Mouse (Mus musculus) ES-CJ7 (cell line): ENCODE data around the gene Oser1.

ENCODE experiments used
- DNase-seq: peaks from one replicate; pipeline ENCODE4 v3.0.0; 2011; ENCODE audit warnings: low read depth, low spot score

The Oser1 gene

GRCm38 (mm10) chr2:163404037-163404815, 20.3 kb downstream of the Oser1 start:
- no peak for DNase-seq

DNA sequence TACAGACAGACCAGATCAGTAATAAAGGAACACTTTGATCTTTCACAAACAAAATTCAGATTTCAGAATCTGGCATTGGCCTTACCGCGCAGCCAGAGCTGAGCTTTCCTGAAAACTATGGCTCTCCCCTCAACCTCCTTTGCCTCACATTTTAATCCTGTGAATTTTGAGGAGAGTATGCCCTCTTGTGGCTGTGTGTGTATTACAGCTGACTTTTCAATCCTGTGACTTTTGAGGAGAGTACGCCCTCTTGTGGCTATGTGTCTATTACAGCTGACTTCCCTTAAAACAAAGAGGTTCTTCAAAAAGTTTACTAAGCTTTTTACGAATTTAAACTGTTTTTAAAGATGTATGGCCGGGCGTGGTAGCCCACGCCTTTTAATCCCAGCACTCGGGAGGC, 23.3 kb downstream of the Oser1 start:
- DNase-seq = peak; percentile 86

- no peak for DNase-seq
Measured at GRCm38 (mm10) chr2:163399222-163399621, 25.3 kb downstream of the Oser1 start.

GRCm38 (mm10) chr2:163398770-163399169, 25.7 kb downstream of the Oser1 start:
- no peak for DNase-seq

DNA sequence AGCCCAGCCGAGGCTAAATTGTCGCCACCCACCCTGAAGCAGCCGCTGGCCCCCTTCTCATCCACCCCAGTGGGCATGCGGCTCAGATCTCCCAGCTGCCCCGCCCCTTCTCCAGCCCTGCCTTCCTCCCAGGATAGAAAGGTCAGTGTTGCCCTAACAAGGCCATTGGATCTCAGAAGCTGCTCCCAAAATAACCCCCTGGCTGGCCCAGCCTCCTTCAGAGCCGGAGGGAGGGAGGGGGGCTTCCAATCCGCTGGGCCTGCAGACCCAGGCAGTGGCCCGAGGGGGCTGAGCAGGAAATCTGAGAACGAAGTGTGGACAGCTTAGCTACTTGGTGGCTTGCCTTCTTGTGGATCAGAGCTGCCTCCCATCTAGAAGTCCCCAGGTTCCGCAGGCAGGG, 26.6 kb downstream of the Oser1 start, which contains the start of gene Jph2:
Jph2 (minus strand) TSS at position 89 of the 400 bp plus-strand sequence.
- no peak for DNase-seq

DNA sequence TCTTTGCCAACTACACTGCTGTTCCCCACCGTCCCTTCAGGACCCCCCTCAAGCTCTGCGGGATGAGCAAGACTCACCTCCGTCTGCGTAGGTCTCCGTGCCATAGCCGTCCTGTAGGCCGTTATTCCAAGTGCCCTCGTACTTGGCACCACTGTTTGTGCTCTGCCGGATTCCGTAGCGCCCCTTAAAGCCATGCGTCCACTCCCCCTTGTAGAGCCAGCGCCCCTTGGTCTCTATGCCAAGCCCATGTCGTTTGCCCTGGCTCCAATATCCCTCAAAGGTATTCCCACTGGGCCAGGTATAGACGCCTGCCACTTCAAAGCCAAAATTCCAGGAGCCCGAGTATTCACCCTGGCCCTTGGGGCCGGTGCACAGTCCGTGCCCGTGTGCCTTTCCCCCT, 27.4 kb downstream of the Oser1 start:
- no peak for DNase-seq

DNA sequence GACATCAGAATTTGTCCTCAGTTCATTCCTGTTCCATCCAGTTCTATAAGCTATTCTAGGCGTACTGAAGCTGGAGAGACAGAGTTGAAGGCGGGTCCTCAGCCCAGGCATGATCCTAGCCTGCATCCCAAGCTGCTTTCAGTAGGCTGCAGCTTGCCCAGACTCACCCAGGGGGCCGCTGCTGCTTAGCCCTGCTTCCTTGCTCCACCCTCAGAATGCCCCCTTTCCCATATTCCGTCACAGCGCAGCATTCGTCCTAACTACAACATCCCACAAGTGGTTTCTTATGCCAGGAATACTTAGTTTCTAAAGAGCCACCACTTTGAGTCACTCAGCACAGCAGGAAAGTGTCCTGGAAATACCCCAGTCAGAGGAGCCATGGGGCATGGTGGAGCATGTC, 29.5 kb downstream of the Oser1 start:
- no peak for DNase-seq

GRCm38 (mm10) chr2:163393976-163394375, 30.5 kb downstream of the Oser1 start:
- no peak for DNase-seq

- DNase-seq = no peak
Measured at GRCm38 (mm10) chr2:163393241-163393640, 31.3 kb downstream of the Oser1 start.

DNA sequence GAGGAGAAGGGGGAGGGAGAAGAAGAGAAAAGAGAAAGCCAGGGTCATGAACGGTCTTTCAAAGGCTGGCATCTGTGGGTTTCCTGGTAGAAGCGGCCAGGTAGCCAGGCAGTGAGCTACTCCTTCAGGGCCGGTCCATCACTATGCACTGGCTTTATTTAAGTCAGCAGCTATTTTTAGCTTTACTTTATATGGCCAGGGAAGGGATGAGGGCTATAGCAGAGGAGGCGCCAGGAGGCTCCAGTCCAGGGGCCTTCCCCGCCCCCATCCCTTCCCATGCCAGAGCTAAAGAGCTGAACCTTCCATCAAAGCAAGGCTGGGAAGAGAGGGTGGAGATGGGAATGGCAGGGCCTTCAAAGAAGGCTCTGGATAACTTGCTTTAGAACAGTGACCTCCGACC, 32.1 kb downstream of the Oser1 start:
- no peak for DNase-seq

DNA sequence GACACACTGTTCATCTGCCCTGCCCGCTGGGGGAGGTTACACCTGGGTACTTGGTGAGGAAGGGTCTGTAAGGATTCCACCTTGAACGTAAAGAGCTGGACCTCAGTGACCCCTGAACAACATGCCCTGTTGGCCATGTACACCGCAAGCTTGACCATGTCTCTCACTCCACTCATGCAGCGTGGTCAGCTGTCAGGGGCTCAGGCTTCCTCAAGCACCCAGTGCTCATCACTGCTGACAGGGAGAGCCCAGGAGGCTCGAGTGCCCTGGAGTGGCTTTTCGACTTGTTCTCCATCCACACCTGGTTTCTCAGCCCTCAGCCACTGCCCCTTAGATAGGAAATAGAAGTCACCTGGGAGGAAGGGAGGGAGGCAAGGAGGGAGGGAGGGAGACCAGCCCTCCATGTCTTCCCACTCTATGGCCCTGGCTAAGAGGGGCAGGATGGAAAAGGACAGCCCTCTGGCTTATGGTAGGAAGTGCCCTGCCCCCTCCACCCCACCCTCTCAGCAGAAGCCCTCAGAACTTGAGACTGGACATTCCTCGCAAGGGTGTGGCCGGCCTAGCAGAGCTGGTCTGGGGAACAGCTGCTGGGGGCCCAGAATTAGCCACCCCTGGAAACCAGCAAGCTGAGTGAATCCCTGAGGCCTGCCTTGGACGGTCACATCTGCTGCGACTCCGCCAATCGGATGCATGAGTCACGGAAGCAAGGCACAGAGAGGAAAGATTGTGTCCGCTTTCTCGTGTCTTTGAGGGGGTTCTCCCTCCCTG, 37.9 kb downstream of the Oser1 start:
- DNase-seq = peak; percentile 63

DNA sequence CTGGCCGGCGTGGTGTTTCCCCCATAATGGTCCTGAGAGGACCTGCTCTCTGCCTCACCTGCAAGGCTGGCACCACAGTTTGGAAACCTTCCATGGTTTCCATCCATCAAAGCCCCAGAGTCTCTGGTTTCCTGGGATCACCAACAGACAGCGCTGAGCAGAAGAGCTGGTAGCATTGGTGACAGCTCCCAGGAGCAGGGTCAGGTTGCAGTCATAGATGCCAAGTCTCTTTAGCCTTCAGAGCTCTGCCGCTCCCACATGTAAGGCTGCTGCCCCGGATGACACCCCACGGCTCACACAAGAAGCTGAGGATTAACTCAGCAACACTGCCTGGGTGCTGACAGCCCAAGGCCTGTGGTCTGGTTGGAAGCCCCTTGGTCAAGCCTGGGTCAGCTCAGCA, 39.4 kb downstream of the Oser1 start:
- DNase-seq = no peak

DNA sequence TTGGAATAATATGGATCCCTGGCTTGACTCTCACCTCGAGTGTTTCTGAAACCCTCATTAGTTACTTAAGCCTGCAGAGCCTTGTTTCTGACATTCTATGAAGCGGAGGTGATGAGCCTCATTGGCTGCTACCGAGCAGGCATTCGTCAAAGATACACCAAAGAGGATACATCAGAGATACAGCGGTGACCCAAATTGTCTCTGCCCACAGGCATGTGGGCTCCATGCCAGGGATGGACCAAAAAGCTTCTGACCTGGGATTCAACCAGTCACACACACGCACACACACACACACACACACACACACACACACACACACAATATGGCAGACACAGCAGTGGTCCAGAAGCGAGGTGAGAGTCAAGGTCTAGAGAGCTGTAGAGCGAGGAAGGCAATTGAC, 43.3 kb downstream of the Oser1 start:
- no peak for DNase-seq

DNA sequence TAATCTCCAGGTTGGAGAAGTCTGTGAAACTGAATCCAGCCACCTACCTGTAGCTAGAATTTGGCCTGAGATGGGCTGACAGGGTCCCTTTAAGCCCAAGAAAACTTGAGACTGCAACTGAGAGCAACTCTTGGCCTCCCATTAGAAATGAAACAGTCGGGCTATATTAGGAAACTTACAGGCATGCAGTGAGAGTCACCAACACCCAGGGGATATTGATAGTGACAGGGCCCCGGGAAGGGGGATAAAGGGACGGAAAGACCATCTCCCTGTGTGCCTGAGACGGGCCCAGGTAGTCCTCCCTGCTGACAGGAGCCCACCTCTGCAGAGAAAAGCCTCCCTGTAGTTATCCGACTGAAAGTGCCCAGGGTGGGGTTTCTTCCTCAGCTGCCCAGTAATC, 45.1 kb downstream of the Oser1 start:
- no peak for DNase-seq

DNA sequence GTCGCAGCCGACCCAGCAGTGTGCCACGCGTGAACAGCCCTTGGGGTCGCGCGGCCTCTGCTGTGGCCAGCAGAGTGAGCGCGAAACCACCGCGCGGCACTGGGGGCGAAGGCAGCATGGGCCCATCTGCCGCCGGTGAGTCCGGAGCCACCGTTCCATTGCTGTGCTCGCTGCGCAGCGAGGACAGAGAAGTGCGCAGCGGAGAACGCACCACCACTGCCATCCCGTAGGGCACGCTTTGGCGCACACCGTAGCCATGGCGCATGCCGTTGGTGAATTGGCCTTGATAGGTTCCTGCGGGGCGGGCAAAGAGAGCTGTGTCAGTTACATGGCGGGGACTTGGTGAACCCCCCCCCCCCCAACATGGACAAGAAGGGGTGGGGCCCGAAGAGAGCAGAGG, 48.4 kb downstream of the Oser1 start:
- DNase-seq = peak; percentile 41

DNA sequence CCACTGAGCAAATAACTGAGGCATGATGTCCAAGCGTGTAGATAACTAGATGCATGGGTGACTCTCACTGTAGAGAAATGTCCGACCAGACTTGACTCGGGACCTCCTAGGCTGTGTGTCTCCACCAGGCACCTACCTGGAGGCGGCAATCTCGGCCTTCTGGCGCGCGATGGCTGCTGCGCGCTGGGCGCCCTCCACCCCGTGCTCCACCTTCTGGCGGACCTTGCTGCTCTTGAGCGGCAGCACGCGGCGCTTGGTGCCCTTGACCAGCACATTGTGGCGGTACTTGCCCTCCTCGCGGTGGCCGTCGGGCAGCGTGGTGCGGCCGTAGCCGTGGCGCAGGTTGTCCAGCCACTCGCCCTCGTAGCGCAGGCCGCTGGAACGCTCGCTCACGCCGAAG, 49.0 kb downstream of the Oser1 start:
- DNase-seq = peak; percentile 23

DNA sequence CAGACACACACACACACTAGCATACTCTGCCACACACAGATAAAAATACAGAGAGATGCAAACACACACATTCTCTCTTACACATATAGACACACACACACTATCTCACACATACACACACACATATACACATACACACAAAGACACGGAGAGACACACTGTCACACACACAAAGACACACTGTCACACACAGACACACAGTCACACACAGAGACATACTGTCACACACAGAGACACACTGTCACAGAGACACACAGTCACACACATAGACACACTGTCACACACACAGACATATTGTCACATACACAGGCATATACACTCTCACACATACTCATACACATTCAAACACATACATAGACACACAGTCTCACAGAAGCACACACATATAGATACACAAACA, 51.9 kb downstream of the Oser1 start:
- DNase-seq = no peak

DNA sequence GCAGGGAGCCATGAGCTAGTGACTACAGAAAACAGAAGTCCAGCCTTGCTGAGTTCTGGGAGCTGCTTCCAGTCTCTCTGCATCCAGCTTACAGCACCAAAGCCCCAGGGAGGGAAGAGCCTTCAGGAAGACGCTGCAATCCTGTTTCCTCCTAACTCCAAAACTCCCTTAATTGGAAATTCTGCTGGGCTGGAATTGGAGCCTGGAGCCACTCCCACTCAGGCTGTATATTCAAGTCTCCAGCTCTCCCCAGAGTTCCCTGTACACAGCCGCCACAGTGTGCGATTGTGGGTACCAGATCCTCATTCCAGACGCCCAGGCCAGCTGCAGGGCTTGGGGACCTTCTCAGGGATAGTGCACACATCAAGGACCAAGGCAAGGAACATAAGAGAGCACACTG, 54.3 kb downstream of the Oser1 start:
- DNase-seq = no peak

DNA sequence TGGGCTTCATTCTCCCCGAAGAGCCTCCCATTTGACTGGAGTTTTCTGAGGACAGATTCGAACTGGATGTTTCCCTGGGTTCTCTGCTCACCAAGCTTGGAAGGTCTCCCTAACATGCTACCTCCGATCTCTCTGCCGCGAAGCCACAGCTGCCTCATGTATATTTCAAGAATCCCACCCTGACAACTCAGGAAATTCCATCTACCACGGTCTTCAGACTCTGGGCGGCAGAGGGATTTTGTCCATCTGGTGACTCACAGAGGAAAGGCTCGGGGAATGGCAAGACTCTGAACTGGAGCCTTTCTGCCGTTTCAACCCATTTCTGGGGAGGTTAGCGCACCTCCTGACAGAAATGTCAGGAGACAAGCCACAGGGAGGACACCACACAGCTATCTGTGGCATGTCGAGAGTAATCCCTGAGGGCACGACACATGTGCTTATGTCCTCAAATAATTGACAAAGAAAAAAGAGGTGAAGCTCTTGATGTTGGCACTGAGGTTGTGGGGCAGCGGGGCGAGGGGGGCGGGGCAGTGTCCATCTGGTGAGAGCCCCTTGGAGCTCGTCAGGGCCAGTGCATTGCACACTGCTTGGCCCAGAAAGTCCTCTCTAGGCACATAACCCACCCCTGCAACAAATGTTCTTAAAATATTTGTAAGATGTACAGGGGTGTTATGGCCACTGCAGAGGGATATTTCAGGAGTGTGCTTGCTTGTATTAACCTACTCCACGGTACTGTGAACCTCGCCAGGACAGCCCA, 59.5 kb downstream of the Oser1 start:
- DNase-seq = no peak

- no peak for DNase-seq
Measured at GRCm38 (mm10) chr2:163362940-163363921, 61.3 kb downstream of the Oser1 start.
